Mouse (Mus musculus) lung, postnatal 4 days (tissue): Measurements from ENCODE around the gene Arhgap9.

Experiments used
- DNase-seq, 2 experiments: peaks; one replicate each; pipeline ENCODE4 v3.0.0; 2021

The Arhgap9 gene

GRCm38 (mm10) chr10:127350594-127351284 is 29.0 kb downstream of the Arhgap9 start:
- DNase-seq: peak; percentile 66 to 79

- no peak for DNase-seq
Measured at GRCm38 (mm10) chr10:127351285-127351595, 29.5 kb downstream of the Arhgap9 start.

- no peak for DNase-seq
Measured at GRCm38 (mm10) chr10:127351719-127352118, 30.0 kb downstream of the Arhgap9 start.

GRCm38 (mm10) chr10:127352187-127352586 is 30.4 kb downstream of the Arhgap9 start:
- DNase-seq: no peak

GRCm38 (mm10) chr10:127352766-127353165 is 31.0 kb downstream of the Arhgap9 start:
- DNase-seq: no peak

GRCm38 (mm10) chr10:127353909-127354895 is 32.4 kb downstream of the Arhgap9 start, which contains the start of gene Inhbe:
TSS of gene Inhbe (minus strand) at chr10:127354411.
- peak in 1 of 2 experiments; percentile 51 for DNase-seq

- DNase-seq: no peak
Measured at GRCm38 (mm10) chr10:127355336-127355735, 33.6 kb downstream of the Arhgap9 start.

- DNase-seq: no peak
Measured at GRCm38 (mm10) chr10:127360714-127361113, 39.0 kb downstream of the Arhgap9 start.

GRCm38 (mm10) chr10:127367116-127367515 is 45.4 kb downstream of the Arhgap9 start:
- no peak for DNase-seq

GRCm38 (mm10) chr10:127368273-127368672 is 46.5 kb downstream of the Arhgap9 start:
- no peak for DNase-seq

GRCm38 (mm10) chr10:127369834-127370820 is 48.4 kb downstream of the Arhgap9 start, which contains the start of gene Inhbc:
TSS of gene Inhbc (minus strand) at chr10:127370431.
- no peak for DNase-seq

- no peak for DNase-seq
Measured at GRCm38 (mm10) chr10:127371023-127371422, 49.3 kb downstream of the Arhgap9 start.

GRCm38 (mm10) chr10:127377700-127378099 is 55.9 kb downstream of the Arhgap9 start:
- DNase-seq: no peak
